Mouse (Mus musculus) CH12.LX (cell line): ENCODE measurements around the gene Ntng1. TPM values are rescaled to one million over a fixed set of nuclear protein-coding genes. Genes with fewer than 3 reads are reported as not detected.

Experiments used
- DNase-seq: peaks from one replicate; pipeline ENCODE4 v3.0.0-alpha.2; 2013; ENCODE audit errors: extremely low read depth
- H3K27ac ChIP-seq: 2 replicates; pipeline ENCODE4 v1.5.1; 2012; ENCODE audit warnings: low read depth, mild to moderate bottlenecking, control low read depth, moderate library complexity; ENCODE audit not compliant: insufficient read depth
- H3K27me3 ChIP-seq: replicated peaks from 2 replicates; pipeline ENCODE3; 2012; ENCODE audit warnings: inconsistent platforms
- H3K36me3 ChIP-seq, 2 experiments: replicated peaks in 1 of 2; 2 replicates each; pipeline versions ENCODE3 to v1.6.1; 2012; ENCODE audit warnings: inconsistent platforms in 1 of 2, low read length in 1 of 2, mild to moderate bottlenecking in 1 of 2, mixed read lengths in 1 of 2, moderate library complexity in 1 of 2; ENCODE audit not compliant: control insufficient read depth in 1 of 2, insufficient read depth in 1 of 2
- H3K4me1 ChIP-seq, 2 experiments: 2 replicates each; pipeline ENCODE4 v1.6.1; 2012; ENCODE audit warnings: inconsistent platforms in 1 of 2, moderate library complexity in 1 of 2; ENCODE audit not compliant: insufficient read depth in 2 of 2, control insufficient read depth in 1 of 2
- H3K4me2 ChIP-seq: 2 replicates; pipeline ENCODE4 v1.6.1; 2012; ENCODE audit warnings: low read depth, mild to moderate bottlenecking, control low read depth; ENCODE audit not compliant: poor library complexity, insufficient read depth, severe bottlenecking
- H3K4me3 ChIP-seq, 3 experiments: fragments of 150-350 bp in 1 of 3; sonication (generic) in 1 of 3; replicated peaks in 1 of 3; 2 replicates each; pipeline versions ENCODE3 to v1.5.1; 2011 to 2012; ENCODE audit warnings: low read depth in 2 of 3, low read length in 2 of 3, mild to moderate bottlenecking in 2 of 3, moderate library complexity in 2 of 3, control low read depth in 1 of 3, improper control_type of control experiment in 1 of 3, inconsistent platforms in 1 of 3, mixed read lengths in 1 of 3; ENCODE audit not compliant: poor library complexity in 1 of 3
- H3K79me2 ChIP-seq: replicated peaks from 2 replicates; pipeline ENCODE4 v1.6.1; 2012; ENCODE audit warnings: mild to moderate bottlenecking, moderate library complexity; ENCODE audit not compliant: control insufficient read depth, poor library complexity, insufficient read depth, severe bottlenecking; ENCODE audit errors: extremely low read depth
- H3K9ac ChIP-seq: 2 replicates; pipeline ENCODE4 v1.6.1; 2012; ENCODE audit warnings: low read depth, mild to moderate bottlenecking, control low read depth, moderate library complexity; ENCODE audit not compliant: insufficient read depth
- H3K9me3 ChIP-seq: replicated peaks from 2 replicates; pipeline ENCODE3; 2012; ENCODE audit warnings: low read length, inconsistent platforms, mixed read lengths
- CHD1 ChIP-seq: IDR thresholded peaks from 2 replicates; pipeline ENCODE4 v1.6.1; 2012; ENCODE audit warnings: low read depth, low read length, improper control_type of control experiment, inconsistent platforms
- CHD2 ChIP-seq: IDR thresholded peaks from 2 replicates; pipeline ENCODE4 v1.6.1; 2011; ENCODE audit warnings: low read length, improper control_type of control experiment
- CTCF ChIP-seq, 2 experiments: IDR thresholded peaks in 1 of 2; conservative IDR thresholded peaks in 1 of 2; 2 replicates each; pipeline ENCODE4 v1.5.1; 2011 to 2012; ENCODE audit warnings: low read depth in 2 of 2, low read length in 2 of 2, improper control_type of control experiment in 1 of 2, inconsistent platforms in 1 of 2, mild to moderate bottlenecking in 1 of 2, moderate library complexity in 1 of 2
- ELF1 ChIP-seq: IDR thresholded peaks from 2 replicates; pipeline ENCODE4 v1.6.1; 2014; ENCODE audit warnings: low read depth, mild to moderate bottlenecking, inconsistent platforms, low read length, improper control_type of control experiment
- IRF4 ChIP-seq: IDR thresholded peaks from 2 replicates; pipeline ENCODE4 v1.6.1; 2014; ENCODE audit warnings: low read depth, mild to moderate bottlenecking, inconsistent platforms, low read length, improper control_type of control experiment
- JUND ChIP-seq: conservative IDR thresholded peaks from 2 replicates; pipeline ENCODE4 v1.6.1; 2011; ENCODE audit warnings: low read depth, low read length, improper control_type of control experiment
- KAT2A ChIP-seq: IDR thresholded peaks from 2 replicates; pipeline ENCODE4 v1.6.1; 2012; ENCODE audit warnings: low read length, improper control_type of control experiment, inconsistent platforms; ENCODE audit not compliant: insufficient replicate concordance
- MAFK ChIP-seq: IDR thresholded peaks from 2 replicates; pipeline ENCODE4 v1.6.1; 2011; ENCODE audit warnings: low read length, improper control_type of control experiment; ENCODE audit not compliant: insufficient replicate concordance
- MAZ ChIP-seq: IDR thresholded peaks from 2 replicates; pipeline ENCODE4 v1.6.1; 2012; ENCODE audit warnings: low read depth, mild to moderate bottlenecking, inconsistent platforms, low read length, improper control_type of control experiment, moderate library complexity
- MEF2A ChIP-seq: IDR thresholded peaks from 2 replicates; pipeline ENCODE4 v1.6.1; 2014; ENCODE audit warnings: low read depth, mild to moderate bottlenecking, inconsistent platforms, low read length, improper control_type of control experiment, borderline replicate concordance
- NELFE ChIP-seq: IDR thresholded peaks from 2 replicates; pipeline ENCODE4 v1.6.1; 2011; ENCODE audit warnings: low read depth, low read length, improper control_type of control experiment
- NRF1 ChIP-seq: IDR thresholded peaks from 2 replicates; pipeline ENCODE4 v1.6.1; 2014; ENCODE audit warnings: low read depth, mild to moderate bottlenecking, inconsistent platforms, low read length, improper control_type of control experiment, moderate library complexity
- POLR2A ChIP-seq: IDR thresholded peaks from 2 replicates; pipeline ENCODE4 v1.6.1; 2011; ENCODE audit warnings: low read depth, mild to moderate bottlenecking, improper control_type of control experiment, low read length
- SIN3A ChIP-seq: IDR thresholded peaks from 2 replicates; pipeline ENCODE4 v1.6.1; 2012; ENCODE audit warnings: low read length, improper control_type of control experiment, inconsistent platforms
- SMC3 ChIP-seq: IDR thresholded peaks from 2 replicates; pipeline ENCODE4 v1.6.1; 2011; ENCODE audit warnings: low read depth, low read length, improper control_type of control experiment
- TCF12 ChIP-seq: IDR thresholded peaks from 2 replicates; pipeline ENCODE4 v1.6.1; 2014; ENCODE audit warnings: low read depth, mild to moderate bottlenecking, inconsistent platforms, low read length, improper control_type of control experiment
- UBTF ChIP-seq: IDR thresholded peaks from 2 replicates; pipeline ENCODE4 v1.6.1; 2012; ENCODE audit warnings: low read depth, mild to moderate bottlenecking, inconsistent platforms, low read length, improper control_type of control experiment, moderate library complexity
- USF1 ChIP-seq: IDR thresholded peaks from 2 replicates; pipeline ENCODE4 v1.6.1; 2014; ENCODE audit warnings: low read depth, mild to moderate bottlenecking, inconsistent platforms, low read length, improper control_type of control experiment
- USF2 ChIP-seq: conservative IDR thresholded peaks from 2 replicates; pipeline ENCODE4 v1.6.1; 2011; ENCODE audit warnings: low read depth, low read length, improper control_type of control experiment
- ZC3H11A ChIP-seq: IDR thresholded peaks from 2 replicates; pipeline ENCODE4 v1.6.1; 2012; ENCODE audit warnings: low read depth, mild to moderate bottlenecking, inconsistent platforms, low read length, improper control_type of control experiment
- dilution Hi-C: fragments of 300-500 bp; cut with MboI; formaldehyde crosslinking; loops from 2 replicates; pipeline ENCODE4 v1.14.3; 2020; ENCODE audit warnings: low sequenced_read_pairs; ENCODE audit not compliant: extremely low pct_unique_long_range_greater_than_20kb, extremely low pct_ligation_motif_present
- in situ Hi-C: fragments of 300-500 bp; cut with MboI; formaldehyde crosslinking; loops from 3 replicates; pipeline ENCODE4 v1.14.3; 2019; ENCODE audit warnings: low sequenced_read_pairs, low pct_ligation_motif_present, low pct_unique_long_range_greater_than_20kb, mixed read lengths
- polyA plus RNA-seq: library from polyadenylated mRNA; unstranded; fragments of >175 nt; gene quantifications from 2 replicates; pipeline ENCODE4 v1.2.1, GENCODE M21; 2012; ENCODE audit warnings: low read depth; ENCODE audit not compliant: insufficient read length
- total RNA-seq, 2 experiments: library from RNA; depleted of rRNA; stranded (reverse); fragments of 300-350 nt in 1 of 2; fragments of >200 nt in 1 of 2; gene quantifications; 2 replicates each; pipeline ENCODE4 v1.2.3; 2012 to 2014

Gene Ntng1
- total and polyA plus RNA-seq, 3 experiments = not detected

DNA sequence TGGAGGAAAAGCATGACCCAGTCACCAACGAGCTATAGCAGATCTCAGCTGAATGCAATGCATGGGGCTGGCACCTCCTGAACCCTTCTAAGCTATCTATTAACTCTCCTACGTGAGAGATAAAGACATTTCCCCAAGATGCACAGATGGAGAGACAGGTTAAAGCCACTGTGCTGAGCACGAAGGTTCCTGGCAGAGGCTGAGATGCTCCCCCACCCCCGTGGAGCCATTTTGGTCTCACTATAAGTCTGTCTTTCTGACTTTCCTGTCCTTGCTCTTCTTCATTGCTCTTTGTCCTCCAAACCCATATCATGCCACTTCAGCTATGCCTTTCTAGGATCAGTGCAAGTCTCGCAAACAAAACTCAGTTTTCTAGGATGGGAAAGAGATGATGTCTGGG lies 229.6 kb downstream of the Ntng1 start:
- Histone ChIP-seq H3K9ac (no peak overlapping the region), H3K9me3 (peaks cover 47% of the 10 kb centered on the region), H3K27me3 (no peaks in the 10 kb centered on the region), H3K4me3 (no peak overlapping the region), H3K27ac (no peak overlapping the region), H3K4me1 (no peaks in the 10 kb centered on the region), H3K4me2 (no peak overlapping the region), H3K79me2 (no peaks in the 10 kb centered on the region), H3K36me3 (no peaks in the 10 kb centered on the region)
- dilution Hi-C loops = no loop called here
- TF ChIP-seq NELFE = no peak
- no peak for TF ChIP-seq IRF4
- no peak for TF ChIP-seq MAFK
- no peak for TF ChIP-seq ZC3H11A
- no peak for TF ChIP-seq USF2
- no peak for TF ChIP-seq UBTF
- TF ChIP-seq CHD1 = no peak
- TF ChIP-seq CTCF (conservative IDR thresholded peaks at IDR 0.05 in 1 of 2, IDR thresholded peaks at IDR 0.05 in 1 of 2; ENCODE audit: low read depth in 2 of 2, low read length in 2 of 2) = no peak
- no peak for TF ChIP-seq TCF12
- TF ChIP-seq JUND = no peak
- TF ChIP-seq ELF1 = no peak
- no peak for TF ChIP-seq MEF2A
- TF ChIP-seq MAZ = no peak
- TF ChIP-seq NRF1 = no peak
- TF ChIP-seq USF1 = no peak
- TF ChIP-seq KAT2A = no peak
- no peak for TF ChIP-seq CHD2
- no peak for TF ChIP-seq SIN3A
- no peak for TF ChIP-seq SMC3
- no peak for TF ChIP-seq POLR2A
- in situ Hi-C loops = no loop called here
- no peak for DNase-seq

DNA sequence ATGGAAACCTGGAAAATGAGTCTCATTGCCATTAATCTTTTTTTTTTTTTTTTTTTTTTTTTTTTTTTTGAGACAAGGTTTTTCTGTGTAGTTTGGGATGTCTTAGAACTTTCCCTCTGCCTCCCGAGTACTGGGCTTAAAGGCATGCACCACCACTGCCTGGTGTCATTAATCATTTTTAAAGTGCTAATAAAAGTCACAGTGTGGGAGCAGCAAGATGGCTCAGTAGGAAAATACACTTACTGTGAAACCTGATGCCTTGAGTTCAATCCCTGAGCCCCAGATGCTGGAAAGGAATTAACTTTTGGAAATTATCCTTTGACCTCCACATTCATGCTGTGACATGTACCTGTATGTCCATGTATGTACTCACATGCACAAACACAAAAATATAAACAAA lies 253.2 kb downstream of the Ntng1 start:
- no peak for DNase-seq
- Histone ChIP-seq H3K9ac (no peak overlapping the region), H3K4me3 (no peak overlapping the region), H3K27me3 (no peaks in the 10 kb centered on the region), H3K36me3 (no peaks in the 10 kb centered on the region), H3K27ac (no peak overlapping the region), H3K4me2 (no peak overlapping the region), H3K4me1 (no peaks in the 10 kb centered on the region), H3K79me2 (no peaks in the 10 kb centered on the region), H3K9me3 (peaks cover 35% of the 10 kb centered on the region)
- no peak for TF ChIP-seq NRF1
- dilution Hi-C loops (no loop called here), in situ Hi-C loops (no loop called here)
